Mouse (Mus musculus) testis, adult 2 months (tissue): ENCODE data around the gene Lrrc36.

Experiments used
- CTCF ChIP-seq: fragments of 200-500 bp; IDR thresholded peaks from 2 replicates; pipeline ENCODE4 v1.5.1; 2012; ENCODE audit warnings: low read depth, mild to moderate bottlenecking, inconsistent platforms, low read length, moderate library complexity; ENCODE audit not compliant: control insufficient read depth, insufficient read depth, insufficient replicate concordance
- POLR2A ChIP-seq: fragments of 200-500 bp; IDR thresholded peaks from 2 replicates; pipeline ENCODE4 v1.6.1; 2012; ENCODE audit warnings: low read depth, mild to moderate bottlenecking, inconsistent platforms, low read length, moderate library complexity; ENCODE audit not compliant: control insufficient read depth

GRCm38 (mm10) chr8:105474680-105475079 is 61.3 kb downstream of the Lrrc36 start:
- TF ChIP-seq CTCF = no peak
- TF ChIP-seq POLR2A = no peak
